Comparison of ENCODE assay signal across 7 mouse cellular contexts in genomic region chr10:69570466-69571288, GRCm38 (mm10).
DNase-seq lines count a peak whose midpoint lies in the region; ATAC-seq and TF ChIP-seq lines count a peak whose summit lies in the region.

No protein-coding gene starts in this region.

- H3K9me3 ChIP-seq in ES-E14 (ENCODE audit: control insufficient read depth, insufficient read depth, low read depth, low read length) = no peaks in the 10 kb centered on the region
- no peaks in the 10 kb centered on the region for H3K9me3 ChIP-seq in hindbrain, embryonic 11.5 days (ENCODE audit: control insufficient read depth, low read length)
- no peaks in the 10 kb centered on the region for H3K9me3 ChIP-seq in limb, embryonic 12.5 days
- no peaks in the 10 kb centered on the region for H3K9me3 ChIP-seq in neural tube, embryonic 12.5 days

- peak; percentile 46 for DNase-seq in 3T3-L1 (ENCODE audit: low read depth, low spot score)
- DNase-seq in ES-E14 (ENCODE audit: low read depth, low spot score) = peak; percentile 67
- peak; percentile 30 for DNase-seq in hindbrain, embryonic 11.5 days (ENCODE audit: low spot score)
- no peak for DNase-seq in layer of hippocampus, adult 18-20 months (ENCODE audit: low spot score in 2 of 2)
- DNase-seq in c-Kit-positive CD71-positive TER-119-positive erythroid progenitor cells, embryonic 14.5 days (ENCODE audit: low spot score) = no peak

- peak overlapping the region; percentile 39 to 59; a peak in 2 of 4 replicates for H3K4me3 ChIP-seq in ES-E14 (ENCODE audit: insufficient read depth in 1 of 2, low read depth in 1 of 2, low read length in 2 of 2, poor library complexity in 1 of 2, severe bottlenecking in 1 of 2)
- H3K4me3 ChIP-seq in hindbrain, embryonic 11.5 days (ENCODE audit: low read depth, low read length) = no peak overlapping the region
- H3K4me3 ChIP-seq in limb, embryonic 12.5 days (replicated peaks) = peak overlapping the region; percentile 33
- no peak overlapping the region for H3K4me3 ChIP-seq in neural tube, embryonic 12.5 days

- no peak overlapping the region for H3K27ac ChIP-seq in ES-E14 (ENCODE audit: insufficient read depth, low read depth, low read length, poor library complexity, severe bottlenecking)
- no peak overlapping the region for H3K27ac ChIP-seq in hindbrain, embryonic 11.5 days (ENCODE audit: low read depth, low read length)
- no peak overlapping the region for H3K27ac ChIP-seq in limb, embryonic 12.5 days
- no peak overlapping the region for H3K27ac ChIP-seq in neural tube, embryonic 12.5 days

- H3K36me3 ChIP-seq in ES-E14 (ENCODE audit: control insufficient read depth, insufficient read depth, low read length, poor library complexity, severe bottlenecking) = no peaks in the 10 kb centered on the region
- H3K36me3 ChIP-seq in hindbrain, embryonic 11.5 days (ENCODE audit: control insufficient read depth, insufficient read depth, low read length) = no peaks in the 10 kb centered on the region
- no peaks in the 10 kb centered on the region for H3K36me3 ChIP-seq in limb, embryonic 12.5 days
- H3K36me3 ChIP-seq in neural tube, embryonic 12.5 days = no peaks in the 10 kb centered on the region

- peaks cover 5% of the 10 kb centered on the region; the same call in 1 of the 2 replicates for H3K27me3 ChIP-seq in hindbrain, embryonic 11.5 days (ENCODE audit: control insufficient read depth, insufficient read depth, low read length)
- peaks cover 34% of the 10 kb centered on the region for H3K27me3 ChIP-seq in limb, embryonic 12.5 days
- 0 out of 2 replicates have a peak, but pooled peaks cover 4% of the 10 kb centered on the region for H3K27me3 ChIP-seq in neural tube, embryonic 12.5 days (replicated peaks)

- peaks cover 31 to 37% of the 10 kb centered on the region in 2 experiments for H3K4me1 ChIP-seq in ES-E14 (ENCODE audit: control insufficient read depth in 2 of 2, insufficient read depth in 2 of 2, low read length in 2 of 2, poor library complexity in 1 of 2)
- H3K4me1 ChIP-seq in hindbrain, embryonic 11.5 days (replicated peaks; ENCODE audit: control insufficient read depth, insufficient read depth, low read length) = peaks cover 2% of the 10 kb centered on the region; the same call in 1 of the 2 replicates
- peaks cover 51% of the 10 kb centered on the region for H3K4me1 ChIP-seq in limb, embryonic 12.5 days (replicated peaks)
- peaks cover 40% of the 10 kb centered on the region for H3K4me1 ChIP-seq in neural tube, embryonic 12.5 days

- no peak; the same call in 1 of the 2 replicates for ATAC-seq in hindbrain, embryonic 11.5 days (ENCODE audit: low FRiP score)
- no peak for ATAC-seq in limb, embryonic 12.5 days (ENCODE audit: insufficient number of reproducible peaks, insufficient read depth, low FRiP score, low TSS enrichment, low read depth)
- no peak for ATAC-seq in neural tube, embryonic 12.5 days (ENCODE audit: low FRiP score, low read depth)

- H3K9ac ChIP-seq in ES-E14 (ENCODE audit: insufficient read depth, low read depth, low read length, poor library complexity, severe bottlenecking) = no peak overlapping the region
- no peak overlapping the region for H3K9ac ChIP-seq in hindbrain, embryonic 11.5 days (ENCODE audit: low read depth, low read length)
- H3K9ac ChIP-seq in limb, embryonic 12.5 days (replicated peaks) = 0 out of 2 replicates have a peak overlapping the region, but pooled peaks have one; percentile 18
- H3K9ac ChIP-seq in neural tube, embryonic 12.5 days = no peak overlapping the region

- WGBS in hindbrain, embryonic 11.5 days = 41% methylated on average over 18 of the region's 18 CpGs
- WGBS in limb, embryonic 12.5 days = 39% methylated on average over 18 of the region's 18 CpGs
- 39% methylated on average over 18 of the region's 18 CpGs for WGBS in neural tube, embryonic 12.5 days

- peak overlapping the region; percentile 5 for H3K4me2 ChIP-seq in hindbrain, embryonic 11.5 days (replicated peaks; ENCODE audit: low read depth, low read length)
- H3K4me2 ChIP-seq in limb, embryonic 12.5 days = peak overlapping the region; percentile 56
- H3K4me2 ChIP-seq in neural tube, embryonic 12.5 days (replicated peaks) = peak overlapping the region; percentile 51

- in situ Hi-C loops in ES-E14 (cut with MboI; ENCODE audit: low sequenced_read_pairs in 2 of 2, unreplicated experiment in 2 of 2) = no loop called here

TF ChIP-seq in ES-E14, 5 proteins besides CTCF, POLR2A, EP300 and RAD21:
- TF ChIP-seq CHD2 (IDR thresholded peaks at IDR 0.05; ENCODE audit: low read depth, low read length) = no peak
- no peak for TF ChIP-seq MAFK (IDR thresholded peaks at IDR 0.05; ENCODE audit: insufficient read depth, low read depth, low read length)
- TF ChIP-seq HCFC1 (IDR thresholded peaks at IDR 0.05; ENCODE audit: borderline replicate concordance, insufficient read depth, low read length) = no peak
- no peak for TF ChIP-seq ZC3H11A (IDR thresholded peaks at IDR 0.05; ENCODE audit: borderline replicate concordance, low read depth, low read length)
- no peak for TF ChIP-seq ZNF384 (IDR thresholded peaks at IDR 0.05; ENCODE audit: low read depth, low read length)

Comparison
In these comparisons a context has a peak if more than half of its experiments do, and no peak if none do; other contexts are left out.
1. DNase-seq: peak in 3T3-L1 (single experiment), ES-E14 (single experiment) and hindbrain, embryonic 11.5 days (single experiment); none in layer of hippocampus, adult 18-20 months (0 of 2) and c-Kit-positive CD71-positive TER-119-positive erythroid progenitor cells, embryonic 14.5 days (single experiment).
2. H3K4me3 ChIP-seq: peak in ES-E14 (2 of 2) and limb, embryonic 12.5 days (single experiment); none in hindbrain, embryonic 11.5 days (single experiment) and neural tube, embryonic 12.5 days (single experiment).
3. H3K4me2 ChIP-seq: peak in every context shown above with its lines; median percentile 56 in limb, embryonic 12.5 days; 51 in neural tube, embryonic 12.5 days; 5 in hindbrain, embryonic 11.5 days.